Mouse (Mus musculus) monocyte, adult 2 months (primary cell): ENCODE results near the gene Maged2.
"Not testable (repeated sequence)": the region's sequence is repeated elsewhere in the genome, so short reads cannot be mapped to it uniquely, and the experiment has no call there.

Experiments used
- DNase-seq, 2 experiments: peaks; one replicate each; pipeline ENCODE4 v3.0.0; 2022; ENCODE audit warnings: low spot score in 2 of 2, low read depth in 1 of 2

Maged2 gene

GRCm38 (mm10) chrX:150814139-150814469 lies at the start of gene Maged2:
Gene Maged2, minus strand, starts transcription at chrX:150814345.
- no peak for DNase-seq

DNA sequence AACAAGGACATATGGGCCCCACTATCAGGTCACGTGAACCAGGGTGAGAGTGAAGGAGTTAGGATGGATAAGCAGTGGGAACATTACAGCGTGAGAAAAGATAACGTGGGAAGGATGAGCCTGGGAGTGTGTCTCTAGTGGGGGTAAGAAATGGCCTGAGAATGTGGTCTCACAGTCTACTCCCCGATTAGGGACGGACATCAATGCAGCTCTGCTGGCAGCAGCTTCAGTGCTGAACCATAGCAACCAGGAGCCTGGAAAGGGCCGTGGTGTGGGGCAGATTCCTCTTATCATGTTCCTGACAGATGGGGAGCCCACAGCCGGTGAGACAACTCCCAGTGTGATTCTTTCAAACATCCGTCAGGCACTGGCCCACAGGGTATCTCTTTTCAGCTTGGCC lies 34.1 kb upstream of the Maged2 start:
- DNase-seq = no peak

GRCm38 (mm10) chrX:150845480-150846205 lies 31.5 kb upstream of the Maged2 start:
- DNase-seq = not testable (repeated sequence)

GRCm38 (mm10) chrX:150843257-150843656 lies 29.1 kb upstream of the Maged2 start:
- DNase-seq = not testable (repeated sequence)

GRCm38 (mm10) chrX:150830297-150830696 lies 16.2 kb upstream of the Maged2 start:
- DNase-seq = no peak

DNA sequence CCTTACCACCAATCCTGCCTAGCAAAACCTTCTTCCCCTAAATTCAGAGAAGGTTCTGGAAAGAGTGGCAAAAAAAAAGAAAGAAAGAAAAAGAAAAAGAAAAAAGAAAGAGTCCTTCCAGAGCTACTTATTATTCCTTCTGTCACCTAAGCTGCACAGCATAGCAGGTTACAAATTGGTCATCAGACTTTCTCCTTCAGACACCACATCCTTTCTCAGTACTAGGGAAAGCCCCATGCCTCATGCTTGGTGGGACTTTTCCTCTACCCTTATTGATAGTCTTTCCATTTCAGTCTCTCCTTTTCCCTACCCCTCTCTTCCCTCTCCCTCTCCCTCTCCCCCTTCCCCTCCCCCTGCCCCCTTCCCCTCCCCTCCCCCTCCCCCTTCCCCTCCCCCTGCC lies 3.1 kb upstream of the Maged2 start:
- no peak for DNase-seq

DNA sequence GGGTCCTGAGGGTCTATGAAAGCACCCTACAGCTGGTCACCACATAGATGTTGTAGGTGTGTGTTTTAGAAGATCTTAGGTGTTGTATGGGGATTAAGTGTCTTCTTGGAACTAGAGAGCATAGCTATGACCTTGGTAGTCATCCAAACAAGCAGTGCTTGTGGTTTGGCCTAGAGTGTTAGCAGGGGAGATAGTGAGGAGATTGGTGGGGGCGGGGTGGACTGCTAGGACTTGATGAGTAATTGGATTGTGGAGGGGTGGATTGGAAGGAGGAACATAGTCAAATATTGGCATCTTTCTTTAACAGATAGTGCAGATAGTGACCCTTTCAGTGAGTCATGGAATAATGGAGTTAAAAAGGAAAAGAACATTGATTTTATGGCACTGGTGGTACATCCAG lies 1.5 kb upstream of the Maged2 start:
- DNase-seq = no peak

DNA sequence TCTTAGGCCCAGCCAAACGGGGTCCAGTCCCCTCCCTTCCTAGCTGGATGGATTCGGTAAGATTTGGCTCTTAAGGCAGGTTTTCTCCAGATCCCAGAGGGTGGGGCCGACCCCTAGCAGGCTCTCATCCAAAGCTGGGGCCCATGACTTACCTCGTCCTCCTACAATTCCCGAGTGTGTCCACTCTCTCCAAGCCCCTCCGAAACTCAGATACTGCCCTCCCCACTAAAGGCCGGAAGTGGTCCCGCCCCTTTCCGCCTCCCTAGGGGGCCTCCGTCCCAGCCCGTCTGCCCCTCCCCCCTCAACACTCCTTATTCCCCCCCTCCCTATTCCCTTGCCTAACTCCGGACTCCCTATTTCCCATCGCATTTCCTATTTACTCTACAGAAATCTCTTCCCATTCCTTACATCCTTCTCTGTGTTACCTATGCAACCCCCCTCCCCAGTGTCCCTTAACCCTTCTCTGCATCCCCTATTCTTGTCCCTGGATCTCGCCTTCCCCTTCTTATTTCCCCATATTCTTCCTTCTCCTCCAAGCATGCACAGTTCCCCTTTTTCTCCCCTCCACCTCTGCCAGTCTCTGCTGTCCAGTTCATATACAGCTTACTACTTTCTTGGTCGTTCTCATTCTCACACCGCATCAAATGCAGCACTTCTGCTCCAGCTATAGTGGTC lies 544 bp downstream of the Maged2 start:
- no peak for DNase-seq

- peak in 1 of 2 experiments; percentile 29 for DNase-seq
These were observed 1.3 kb downstream of the Maged2 start for GRCm38 (mm10) chrX:150812787-150813298.

DNA sequence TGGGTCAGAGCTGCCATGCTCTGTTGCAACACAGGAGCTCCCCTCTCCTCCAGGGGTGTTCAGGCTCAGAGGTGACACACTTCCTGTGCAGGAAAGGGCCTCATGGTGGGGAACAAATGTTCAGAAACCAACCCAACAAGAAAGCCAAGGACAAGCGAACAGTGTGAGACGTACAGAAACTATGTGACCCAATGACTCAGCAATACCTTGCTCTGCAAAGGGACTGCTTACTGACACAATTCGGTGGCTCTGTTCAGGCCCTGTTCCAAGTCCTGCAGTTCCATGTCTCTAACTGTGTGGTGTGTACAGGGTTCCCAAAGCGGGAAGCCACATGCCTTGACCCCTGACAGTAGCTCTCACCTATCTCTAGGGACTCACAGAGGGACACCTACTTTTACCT lies 13.2 kb downstream of the Maged2 start:
- DNase-seq = not testable (repeated sequence)

DNA sequence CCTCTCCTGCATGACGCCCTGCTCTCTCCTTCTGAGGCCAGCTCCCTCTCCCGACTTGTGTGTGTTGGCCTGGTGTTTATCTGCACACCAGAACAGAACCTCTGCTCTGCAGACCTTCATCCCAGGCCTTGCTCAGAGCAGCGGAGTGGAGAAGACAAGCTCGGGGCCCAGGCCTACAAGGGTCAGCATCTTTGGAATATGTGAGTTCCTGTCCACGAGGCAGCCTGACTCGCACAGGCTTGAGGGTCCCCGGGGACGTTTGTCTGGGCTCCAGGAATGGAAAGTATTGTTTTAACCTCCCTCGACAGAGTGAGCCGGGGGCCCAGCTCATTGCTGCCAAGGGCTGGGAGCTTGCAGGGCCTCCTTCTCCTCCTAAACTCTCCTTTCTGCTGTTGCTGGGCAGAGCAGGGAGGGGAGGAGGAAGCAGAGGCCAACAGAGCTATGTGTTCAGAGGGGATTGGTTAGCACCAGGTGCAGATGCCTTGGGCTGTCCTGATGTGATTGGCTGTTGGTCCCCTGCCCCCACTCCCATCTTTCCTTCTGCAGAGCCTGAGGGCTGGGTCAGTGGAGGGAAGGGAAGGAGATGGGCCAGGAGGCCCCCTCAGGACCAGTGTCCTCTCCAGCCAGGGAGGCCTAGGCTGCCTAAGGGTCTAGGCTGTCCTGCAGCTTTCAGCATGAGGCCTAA lies 15.5 kb downstream of the Maged2 start:
- not testable (repeated sequence) for DNase-seq
